Mouse (Mus musculus) heart, adult 18-20 months (tissue): Measurements from ENCODE around the gene Mblac1. TPM values are rescaled to one million over a fixed set of nuclear protein-coding genes. Genes with fewer than 3 reads are reported as not detected.

Experiments
- DNase-seq, 2 experiments: peaks; one replicate each; pipeline ENCODE4 v3.0.0; 2021 to 2022; ENCODE audit warnings: mixed read lengths in 1 of 2
- long read RNA-seq, 2 experiments: library from polyadenylated mRNA; stranded (forward); transcript quantifications; one replicate each; pipeline ENCODE4 v2.0.0; 2021
- total RNA-seq, 2 experiments: library from RNA; stranded (reverse); gene quantifications; 2 replicates each; pipeline ENCODE4 v1.2.3; 2021

The Mblac1 gene
- 1 to 10 TPM; 1.9 to 2.8 TPM for total RNA-seq
- long read RNA-seq, experiment 1, partial matches to known transcripts, result 0 of 4 reads
- long read RNA-seq, experiment 1, other reads (novel, unspliced or antisense), result 0 of 4 reads
- long read RNA-seq, experiment 2, result 0 reads

DNA sequence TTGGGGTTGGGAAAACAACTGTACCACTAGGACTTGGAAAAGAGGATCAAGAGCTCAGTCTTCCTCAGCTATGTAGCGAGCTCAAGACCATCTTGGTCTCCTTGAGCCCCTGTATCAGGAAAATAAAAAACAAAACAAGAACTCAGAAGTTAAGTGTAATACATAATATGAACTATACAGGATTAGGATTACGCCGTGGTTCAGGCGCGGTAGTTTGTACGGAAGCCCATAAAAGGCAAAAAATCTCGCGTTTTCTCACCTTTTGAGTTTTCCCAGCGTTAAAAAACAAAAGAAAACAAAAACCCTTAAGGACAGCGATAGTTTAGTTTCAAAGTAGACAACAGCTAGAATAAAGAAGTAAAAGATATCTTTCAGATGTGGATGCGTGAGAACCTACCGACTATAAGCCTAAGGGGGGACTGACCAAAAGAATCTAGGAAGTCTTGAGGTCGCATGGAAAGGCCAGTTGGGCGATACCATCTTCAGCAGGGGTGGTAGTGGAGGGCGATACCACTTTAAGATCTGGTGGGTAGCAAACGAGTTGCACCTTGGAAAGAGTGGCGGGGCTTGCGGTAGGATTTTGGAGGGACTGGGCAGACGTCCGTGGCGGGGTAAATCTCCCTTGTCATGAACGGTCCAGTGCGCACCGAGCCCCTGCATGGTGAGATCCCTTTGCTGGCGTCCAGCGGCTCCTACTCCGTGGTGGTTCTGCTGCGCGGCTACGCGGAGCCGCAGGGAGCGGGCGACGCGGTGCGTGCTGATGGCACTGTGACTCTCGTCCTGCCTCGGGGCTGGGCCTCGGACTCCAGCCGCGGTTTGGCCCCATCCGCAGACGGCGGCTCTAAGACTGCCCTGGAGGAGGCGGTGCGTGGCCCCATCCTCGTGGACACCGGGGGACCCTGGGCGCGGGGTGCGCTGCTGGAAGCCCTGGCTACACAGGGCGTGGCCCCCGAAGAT lies at the start of gene Mblac1:
Mblac1 (plus strand) TSS at position 544 of the 957 bp plus-strand sequence.
- DNase-seq, result peak; percentile 90 to 94

DNA sequence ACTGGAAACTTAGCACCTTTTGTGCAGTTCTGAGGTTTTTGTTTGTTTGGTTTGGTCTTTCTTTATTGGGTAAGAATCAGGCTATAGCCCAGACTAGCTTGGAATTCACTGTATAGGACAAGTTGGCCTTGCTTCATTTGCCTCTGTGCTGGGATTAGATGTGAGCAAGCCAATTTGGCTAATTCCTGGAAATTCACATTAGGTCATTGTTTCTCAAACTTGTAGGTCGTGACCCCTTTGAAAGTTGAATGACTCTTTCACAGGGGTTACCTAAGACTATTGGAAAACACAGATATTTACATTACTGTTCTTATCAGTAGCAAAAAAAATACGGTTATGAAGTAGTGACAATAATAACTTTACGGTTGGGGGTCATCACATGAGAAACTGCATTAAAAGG lies 39.7 kb upstream of the Mblac1 start:
- DNase-seq, result no peak

DNA sequence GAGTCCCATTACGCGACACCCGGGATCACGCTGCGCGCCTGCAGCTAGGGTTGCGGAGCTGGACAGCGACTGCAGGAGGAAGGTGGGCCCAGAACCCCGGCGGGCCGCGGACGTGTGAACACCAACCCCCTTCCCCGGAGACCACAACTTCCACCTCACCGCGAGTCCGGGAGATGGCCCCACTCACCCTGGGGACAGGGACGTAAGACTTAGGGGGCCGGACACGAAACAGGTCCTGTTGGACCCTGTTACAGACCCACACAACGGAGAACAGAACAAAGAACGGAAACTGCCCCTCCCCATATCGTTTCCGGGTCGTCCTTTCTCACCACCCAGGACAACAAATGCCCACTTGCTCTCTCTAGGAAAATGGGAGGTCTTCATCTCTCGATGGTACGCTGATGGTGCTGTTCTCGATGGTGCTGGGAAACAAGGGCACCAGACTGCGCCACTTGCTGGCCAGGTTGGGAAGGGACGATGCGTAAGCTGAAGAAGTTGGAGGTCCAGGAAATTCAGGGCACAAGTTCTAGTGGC lies 38.6 kb upstream of the Mblac1 start, which contains the start of gene Zfp113:
Zfp113 (minus strand) TSS at position 302 of the 534 bp plus-strand sequence.
- peak; percentile 92 to 95 for DNase-seq

DNA sequence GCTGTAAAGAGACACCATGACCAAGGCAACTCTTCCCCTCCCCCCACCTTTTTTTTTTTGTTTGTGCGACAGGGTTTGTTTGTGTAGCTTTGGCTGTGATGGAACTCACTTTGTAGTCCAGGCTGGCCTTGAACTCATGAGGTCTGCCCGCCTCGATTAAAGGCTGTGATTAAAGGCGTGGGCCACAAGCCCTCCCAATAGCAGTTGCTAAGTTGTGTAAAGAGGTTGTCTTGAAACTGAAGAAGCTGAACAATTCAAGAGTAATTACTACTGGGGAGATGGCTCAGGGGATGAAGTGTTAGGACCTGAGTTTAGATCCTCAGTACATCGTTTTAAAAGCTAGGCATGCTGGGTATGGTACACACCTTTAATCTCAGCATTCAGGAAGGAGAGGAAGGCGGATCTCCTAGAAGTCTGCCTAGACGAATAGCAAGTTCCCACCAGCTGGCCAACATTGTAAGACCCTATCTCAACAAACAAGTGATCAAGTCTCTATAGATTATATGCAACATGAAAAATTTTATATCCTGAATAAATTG lies 33.8 kb upstream of the Mblac1 start:
- no peak for DNase-seq

DNA sequence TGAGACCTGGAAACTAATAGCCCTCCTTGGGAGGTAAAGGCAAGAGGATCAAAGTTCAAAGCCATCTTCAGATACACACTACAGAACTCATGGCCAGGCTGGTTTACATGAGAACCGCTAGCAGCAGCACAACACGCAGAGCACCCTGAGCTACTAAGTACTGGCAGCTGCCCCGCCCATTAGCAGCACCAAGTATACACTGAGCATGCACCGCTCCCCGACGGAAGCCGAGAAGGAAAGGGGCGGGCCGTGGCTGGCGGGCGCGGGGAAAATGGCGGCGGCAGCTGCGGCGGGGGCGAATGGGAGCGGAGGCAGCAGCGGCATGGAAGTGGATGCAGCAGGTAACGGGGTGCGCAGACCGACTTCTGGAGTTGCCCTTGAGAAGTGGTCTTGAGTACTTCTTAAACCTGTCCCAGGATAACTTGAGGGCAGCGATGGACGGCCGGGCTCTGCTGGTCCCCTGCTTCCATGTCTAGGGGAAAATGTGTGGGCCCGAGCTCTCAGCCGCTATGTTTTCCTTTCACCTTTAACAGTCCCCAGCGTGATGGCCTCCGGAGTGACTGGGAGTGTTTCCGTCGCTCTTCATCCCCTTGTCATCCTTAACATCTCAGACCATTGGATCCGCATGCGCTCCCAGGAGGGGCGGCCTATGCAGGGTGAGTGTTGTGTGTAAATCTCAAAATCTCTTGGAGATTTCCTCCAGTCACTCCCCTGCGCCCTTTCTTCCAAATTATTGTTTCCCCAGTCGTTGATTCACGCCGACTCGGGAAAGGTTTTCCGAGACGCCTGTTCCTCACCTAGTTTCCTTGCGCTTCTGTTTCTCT lies 33.1 kb upstream of the Mblac1 start, which contains the start of gene Cops6:
Cops6 (plus strand) TSS at position 230 of the 824 bp plus-strand sequence.
- peak; percentile 96 to 98 for DNase-seq

DNA sequence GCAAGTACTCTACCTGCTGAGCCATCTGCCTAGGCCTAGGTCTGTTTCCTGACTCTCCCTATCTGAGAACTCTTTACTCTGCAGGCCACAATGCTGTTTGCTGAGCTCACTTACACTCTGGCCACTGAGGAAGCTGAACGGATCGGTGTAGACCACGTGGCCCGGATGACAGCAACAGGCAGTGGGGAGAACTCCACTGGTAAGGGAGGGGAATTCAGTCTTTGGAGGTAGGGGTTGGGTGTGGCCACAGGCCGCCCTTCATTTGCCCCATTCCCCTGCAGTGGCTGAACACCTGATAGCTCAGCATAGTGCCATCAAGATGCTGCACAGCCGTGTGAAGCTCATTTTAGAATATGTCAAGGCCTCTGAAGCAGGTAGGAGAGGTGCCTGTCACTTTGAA lies 31.1 kb upstream of the Mblac1 start:
- DNase-seq, result no peak

DNA sequence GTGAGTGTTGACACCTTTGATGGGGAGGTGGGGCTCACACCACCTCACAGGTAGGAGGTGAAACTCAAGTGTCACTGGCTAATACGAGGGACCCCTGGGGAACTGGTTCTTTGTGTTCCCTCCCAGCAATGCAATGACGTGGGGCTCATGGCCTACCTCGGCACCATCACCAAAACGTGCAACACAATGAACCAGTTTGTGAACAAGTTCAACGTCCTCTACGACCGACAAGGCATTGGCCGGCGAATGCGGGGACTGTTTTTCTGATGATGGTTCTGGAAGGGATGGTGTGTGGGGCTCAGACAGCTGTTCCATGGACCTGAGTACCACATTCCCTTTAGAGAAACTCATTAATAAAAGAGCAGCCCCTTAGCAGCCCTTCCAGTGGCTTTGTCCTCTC lies 30.5 kb upstream of the Mblac1 start:
- DNase-seq, result no peak

DNA sequence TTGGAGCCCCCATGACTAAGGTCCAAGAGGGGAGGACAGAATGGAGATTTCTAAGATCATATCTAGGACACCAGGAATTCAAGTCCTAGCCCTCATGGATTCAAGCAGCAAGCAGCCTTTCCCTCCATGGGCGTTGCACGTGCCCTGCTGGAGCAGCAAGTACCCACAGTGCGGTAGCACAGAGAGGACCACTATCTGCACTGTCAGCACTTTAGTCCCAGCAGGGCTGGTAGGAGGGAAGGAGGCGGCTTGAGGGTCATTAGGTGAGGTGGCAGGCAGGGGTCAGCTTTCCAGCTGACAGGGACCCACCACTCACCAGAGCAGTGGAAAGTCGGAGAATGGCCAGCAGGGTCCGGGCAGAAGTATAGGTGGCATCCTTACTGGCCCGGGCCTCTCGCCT lies 28.5 kb upstream of the Mblac1 start:
- no peak for DNase-seq

DNA sequence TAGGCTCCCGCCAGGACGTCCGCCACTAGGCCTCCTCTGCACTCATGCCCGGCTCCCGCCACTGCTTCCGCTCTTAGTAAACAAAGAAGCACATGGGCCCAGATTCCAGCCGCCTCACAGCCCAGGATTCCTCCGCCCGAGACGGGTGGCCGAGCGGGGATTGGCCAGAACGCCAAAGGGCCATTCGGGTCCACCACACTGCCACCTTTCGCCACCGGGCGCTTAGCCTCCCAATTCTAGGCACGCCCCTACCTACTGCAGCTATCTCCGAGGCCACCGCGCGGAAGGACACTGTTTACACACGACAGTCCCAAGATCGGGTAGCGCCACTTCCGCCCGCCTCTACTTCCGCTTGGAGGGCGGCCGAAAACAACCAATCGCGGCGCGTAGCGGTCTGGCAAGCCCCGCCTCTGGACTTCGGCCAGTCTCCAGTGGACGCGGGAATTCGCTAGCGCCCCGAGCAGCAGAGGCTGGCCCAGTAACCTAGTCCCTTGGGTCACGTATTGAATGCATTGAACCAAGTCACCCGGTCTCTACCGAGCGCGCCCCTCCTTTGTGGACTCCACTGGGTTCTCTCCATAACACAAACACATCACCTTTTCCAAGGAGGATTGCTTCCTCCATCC lies 23.1 kb upstream of the Mblac1 start:
- DNase-seq, result peak; percentile 97 to 98

DNA sequence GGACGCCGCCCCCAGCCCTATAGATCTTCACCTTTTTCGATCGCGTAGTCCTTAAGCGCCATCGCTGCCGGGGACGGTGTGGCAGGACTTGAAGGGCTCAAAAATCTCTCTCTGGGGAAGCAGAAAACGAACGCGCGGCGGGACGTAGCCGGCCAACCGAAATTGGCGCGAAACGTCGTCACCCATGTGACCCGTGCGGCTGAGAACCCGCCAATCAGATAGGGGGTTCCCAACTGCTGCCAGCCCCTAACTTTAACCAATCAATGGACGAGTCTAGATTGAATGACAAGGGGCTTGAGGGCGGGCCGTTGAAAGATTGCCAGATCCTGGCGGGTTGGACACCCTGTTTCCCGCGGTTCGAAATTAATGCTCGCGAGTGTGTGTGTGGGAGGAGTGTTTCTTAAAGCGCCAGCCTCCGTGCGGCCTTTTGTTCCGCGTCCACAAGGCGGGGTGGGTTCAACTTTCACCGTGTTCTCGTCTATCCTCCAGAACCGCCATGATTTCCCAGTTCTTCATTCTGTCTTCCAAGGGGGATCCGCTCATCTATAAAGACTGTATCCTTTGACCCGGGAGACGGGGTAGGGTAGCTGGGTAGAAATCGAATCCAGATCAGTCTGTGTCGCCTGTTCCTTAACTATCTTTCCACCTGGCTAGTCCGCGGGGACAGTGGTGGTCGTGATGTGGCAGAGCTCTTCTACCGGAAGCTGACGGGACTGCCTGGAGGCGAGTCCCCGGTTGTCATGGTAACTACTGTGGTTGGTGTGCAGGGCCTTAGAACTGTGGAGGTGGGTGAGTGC lies 22.2 kb upstream of the Mblac1 start, which contains the start of the genes Ap4m1 and Mcm7:
Ap4m1 (plus strand) TSS at position 308 of the 797 bp plus-strand sequence.
Mcm7 (minus strand) TSS at position 728 of the 797 bp plus-strand sequence.
- DNase-seq, result peak; percentile 99 to 100

DNA sequence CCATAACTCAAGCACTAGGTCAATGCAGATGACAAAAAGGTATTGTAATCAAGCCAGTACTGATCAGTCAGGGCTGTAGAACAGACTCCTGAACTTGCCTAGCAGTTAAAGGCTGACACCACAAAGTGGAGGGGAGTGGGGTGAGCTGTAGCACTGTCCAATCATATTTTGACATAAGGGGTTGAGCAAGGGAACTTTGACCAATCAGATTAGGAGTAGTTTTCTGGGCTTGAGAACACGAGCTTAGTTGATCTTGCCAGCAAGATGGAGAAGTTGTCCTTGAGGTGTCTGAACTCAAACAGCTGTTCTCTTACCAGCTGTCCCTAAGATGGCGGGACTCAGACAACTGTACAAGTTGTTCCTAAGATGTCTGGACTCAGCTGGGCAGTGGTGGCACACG lies 20.9 kb upstream of the Mblac1 start:
- no peak for DNase-seq

DNA sequence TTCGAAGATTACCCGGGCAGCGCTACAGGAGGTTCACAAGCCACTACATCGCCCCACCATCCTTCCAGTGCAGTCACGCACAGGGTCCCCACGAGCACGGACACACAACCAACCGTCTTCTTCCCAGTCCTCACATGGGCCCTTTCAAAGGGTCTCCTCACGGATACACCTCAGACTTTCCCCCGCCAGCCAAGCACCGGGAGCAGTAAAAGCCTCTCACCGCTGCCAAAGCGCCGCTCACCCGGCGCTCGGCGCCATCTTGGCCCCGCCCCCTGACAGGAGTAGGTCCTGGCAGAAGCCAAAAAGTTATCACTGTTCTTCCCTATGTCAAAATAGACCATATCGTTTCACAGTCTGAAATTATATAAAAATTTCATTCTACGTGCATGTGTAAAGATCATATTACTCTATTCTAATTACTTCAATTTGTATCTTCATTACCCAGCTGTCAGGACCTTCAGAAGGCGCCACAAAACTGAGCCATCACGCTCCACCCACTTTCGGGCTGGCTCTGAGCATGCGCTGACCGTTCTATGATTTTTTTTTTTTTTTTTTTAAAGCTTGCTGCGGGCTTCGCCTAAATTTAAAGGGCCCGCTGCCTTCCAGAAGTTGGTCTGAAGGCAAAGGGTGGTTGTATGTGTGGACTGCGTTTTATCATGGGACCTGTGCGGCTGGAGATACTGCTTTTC lies 7.0 kb upstream of the Mblac1 start, which contains the start of the genes Taf6 and Cnpy4:
Taf6 (minus strand) TSS at position 502 of the 689 bp plus-strand sequence.
Cnpy4 (plus strand) TSS at position 536 of the 689 bp plus-strand sequence.
- DNase-seq, result peak; percentile 90 to 93

DNA sequence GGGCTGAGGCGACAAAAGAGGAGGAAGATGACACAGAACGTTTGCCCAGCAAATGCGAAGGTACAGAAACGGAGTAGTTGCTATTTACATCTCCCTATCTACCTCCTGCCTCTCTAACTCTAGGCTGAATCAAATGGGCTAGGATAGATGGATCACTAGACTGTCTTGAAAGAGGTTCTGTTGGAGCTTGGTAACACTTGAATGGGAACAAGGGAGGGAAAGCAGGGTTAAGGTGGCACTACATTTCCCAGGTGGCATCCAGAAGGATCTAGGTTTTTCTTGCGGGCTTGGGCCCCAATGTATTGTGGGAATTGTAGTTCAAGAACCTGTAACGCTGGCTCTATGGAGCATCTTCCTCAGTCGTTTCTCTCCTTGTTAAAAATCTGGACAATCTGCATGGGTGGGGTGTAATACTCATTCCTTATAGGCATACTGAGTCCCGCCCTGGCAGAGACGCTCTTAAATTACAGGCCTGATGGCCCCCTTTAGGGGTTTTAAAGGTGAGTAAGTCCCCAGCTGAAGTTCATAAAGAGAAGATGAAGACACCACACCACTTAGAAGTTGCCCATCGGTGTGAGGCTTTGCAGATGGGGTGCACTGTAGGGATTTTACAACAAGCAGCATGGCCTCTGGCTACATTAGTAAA lies 6.3 kb upstream of the Mblac1 start:
- DNase-seq, result peak; percentile 87 to 89

DNA sequence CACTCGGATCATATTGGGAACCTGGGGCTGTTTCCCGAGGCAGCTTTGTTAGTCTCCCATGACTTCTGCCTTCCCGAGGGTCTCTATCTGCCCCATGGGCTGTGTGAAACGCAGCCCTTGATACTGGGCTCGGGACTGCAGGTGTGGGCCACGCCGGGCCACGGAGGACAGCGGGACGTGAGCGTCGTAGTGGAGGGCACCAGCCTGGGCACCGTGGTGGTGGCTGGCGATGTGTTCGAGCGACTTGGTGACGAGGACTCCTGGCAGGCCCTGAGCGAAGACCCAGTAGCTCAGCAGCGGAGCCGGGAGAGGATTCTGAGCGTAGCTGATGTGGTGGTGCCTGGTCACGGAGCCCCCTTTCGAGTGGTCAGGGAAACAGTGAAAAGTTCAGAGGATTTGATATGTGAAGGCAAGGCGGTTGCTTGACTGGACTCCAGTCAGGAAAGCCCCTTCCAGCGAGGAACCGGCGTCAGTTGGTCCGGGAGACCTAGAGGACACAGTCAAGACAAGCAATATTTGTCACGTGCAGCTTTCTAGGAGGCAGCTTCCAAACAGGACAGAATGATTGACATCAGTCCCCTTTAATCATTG lies 736 bp downstream of the Mblac1 start:
- DNase-seq, result peak; percentile 31 to 58

DNA sequence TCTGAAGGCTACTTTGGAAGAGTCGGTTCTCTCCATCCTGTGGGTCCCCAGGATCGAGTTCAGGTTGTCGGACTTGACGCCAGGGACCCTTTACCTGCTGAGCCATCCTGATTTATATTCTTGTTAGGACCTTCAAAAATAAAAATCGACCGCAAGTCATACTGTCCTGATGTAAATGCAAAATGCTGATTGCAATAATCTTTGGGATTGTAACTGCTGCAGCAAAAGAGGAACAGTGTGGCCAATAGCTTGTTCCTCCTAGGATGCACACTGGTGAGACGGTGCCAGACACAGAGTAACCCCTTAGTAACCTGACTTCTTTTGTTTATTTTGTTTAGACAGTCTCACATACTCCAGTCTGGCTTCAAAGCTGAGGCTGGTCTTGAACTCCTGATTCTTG lies 1.3 kb downstream of the Mblac1 start:
- no peak for DNase-seq

DNA sequence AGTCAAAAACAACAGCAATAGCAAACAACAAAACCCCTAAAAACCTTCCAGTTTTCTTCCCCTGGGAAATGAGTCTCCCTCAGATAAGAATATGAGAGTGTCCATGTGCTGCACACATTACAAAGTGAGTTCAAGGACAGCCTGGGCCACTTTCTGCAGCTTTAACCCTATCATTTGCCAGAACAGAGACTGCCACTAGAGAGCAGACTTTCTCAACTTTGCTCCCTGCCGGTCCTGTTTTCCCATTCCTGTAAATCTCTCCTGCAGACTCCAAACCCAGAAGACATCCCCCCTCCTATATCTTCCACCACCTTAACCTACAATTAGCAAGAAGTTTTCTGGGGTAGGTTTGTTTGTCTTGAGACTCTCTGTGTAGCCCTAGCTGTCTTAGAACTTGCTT lies 5.5 kb downstream of the Mblac1 start:
- no peak for DNase-seq

DNA sequence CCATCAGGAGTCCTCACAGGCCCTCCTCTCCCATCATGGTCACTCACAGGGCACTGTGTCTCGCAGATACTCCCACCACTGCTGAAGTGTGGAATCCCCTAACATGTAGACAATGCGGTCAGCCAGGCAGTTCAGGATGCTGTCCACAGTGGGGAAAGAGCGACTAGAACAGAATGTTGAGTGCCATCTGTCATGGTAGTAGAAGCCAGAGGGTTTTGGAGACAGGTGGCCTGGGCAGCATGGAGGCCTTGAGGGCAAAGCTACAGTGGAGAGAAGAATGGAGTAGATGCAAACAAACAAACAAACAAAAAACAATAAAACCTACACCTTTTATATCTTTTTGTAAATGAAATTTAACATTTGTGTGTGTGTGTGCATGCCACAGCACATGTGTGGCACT lies 8.0 kb downstream of the Mblac1 start:
- DNase-seq, result no peak

DNA sequence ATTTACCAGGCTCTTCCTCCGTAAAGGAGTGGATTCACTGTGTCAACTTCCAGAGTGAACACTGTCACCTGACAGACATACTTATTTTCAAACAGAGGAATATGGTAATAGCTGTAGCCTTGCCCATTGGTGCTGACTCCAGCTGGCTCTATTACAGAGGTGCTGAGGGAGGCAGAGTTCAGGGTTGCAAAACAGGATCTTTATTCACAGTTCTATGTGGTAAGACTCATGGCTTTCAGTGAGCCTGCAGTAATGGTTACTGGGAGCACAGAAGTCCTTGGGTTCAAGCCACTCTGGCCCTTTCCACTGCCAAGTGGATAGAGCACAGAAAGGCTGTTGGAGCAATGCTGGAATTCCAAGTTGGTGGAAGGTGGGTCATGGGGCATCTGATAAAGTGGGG lies 13.1 kb downstream of the Mblac1 start:
- DNase-seq, result peak in 1 of 2 experiments; percentile 47

DNA sequence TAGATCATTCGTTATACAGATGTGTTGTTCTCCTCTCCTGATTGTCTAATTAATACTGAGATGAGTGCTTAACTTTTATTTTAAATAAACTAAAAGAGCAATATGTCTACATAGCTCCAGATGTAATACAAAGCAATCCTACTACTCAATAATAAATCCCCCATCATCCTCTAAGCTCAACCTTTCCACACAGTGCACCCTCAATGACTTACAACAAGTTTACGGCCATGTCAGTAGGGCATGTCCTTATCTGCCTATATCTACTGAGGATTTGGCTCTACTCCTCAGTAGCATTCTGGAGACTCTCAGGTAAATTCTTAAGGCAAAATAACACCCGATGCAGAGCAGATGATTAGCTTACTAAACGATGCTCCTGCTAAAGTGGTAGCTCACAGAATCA lies 13.8 kb downstream of the Mblac1 start:
- DNase-seq, result no peak
